In the genomic region with DNA sequence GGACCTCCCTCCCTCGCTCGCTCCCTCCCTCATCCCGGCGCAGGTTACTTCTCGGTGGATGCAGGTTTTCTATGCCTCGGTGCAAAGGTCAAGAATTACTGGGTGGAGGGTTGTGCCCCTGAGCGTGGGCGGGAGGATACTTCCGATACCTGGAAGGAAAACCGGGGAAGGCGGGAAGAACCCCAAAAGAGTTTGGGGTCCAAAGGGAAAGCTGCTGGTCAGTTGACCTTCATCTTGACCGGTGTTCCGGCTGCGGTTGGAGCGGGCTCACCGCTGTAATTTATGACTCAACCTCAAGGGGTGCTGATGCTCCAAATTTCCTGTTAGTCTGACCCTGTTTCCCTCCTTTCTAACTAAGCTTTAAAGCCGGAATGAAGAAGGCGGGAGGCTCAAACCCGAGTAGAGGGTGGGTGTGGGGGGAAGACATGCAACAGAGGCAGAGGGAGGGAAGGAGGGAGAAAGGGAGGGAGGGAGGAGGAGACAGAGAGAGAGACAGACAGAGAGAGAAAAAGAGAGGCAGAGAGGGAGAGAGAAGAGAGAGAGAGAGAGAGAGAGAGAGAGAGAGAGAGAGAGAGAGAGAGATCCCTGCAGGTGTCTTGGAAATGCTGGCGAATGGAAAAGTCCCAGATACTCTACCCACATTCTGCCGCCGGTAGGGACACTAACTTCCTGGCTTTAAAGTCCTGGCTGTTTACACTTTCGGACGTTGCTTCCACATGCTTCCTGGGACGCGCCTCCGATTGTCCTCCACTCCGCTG, we compare ENCODE assay signal across 8 mouse cellular contexts. TPM values are rescaled to one million over a fixed set of nuclear protein-coding genes. Genes with fewer than 3 reads are reported as not detected.
A peak's percentile ranks its signal among the peaks of the same experiment; 100 is the strongest.
DNase-seq lines count a peak whose midpoint lies in the region; ATAC-seq and TF ChIP-seq lines count a peak whose summit lies in the region.

No protein-coding gene starts in this region.

- no peaks in the 10 kb centered on the region for H3K9me3 ChIP-seq in neural tube, embryonic 13.5 days

- no peak overlapping the region for H3K9ac ChIP-seq in neural tube, embryonic 13.5 days

- H3K4me1 ChIP-seq in lung, adult 2 months (ENCODE audit: control insufficient read depth, insufficient read depth, low read length): peaks cover 7% of the 10 kb centered on the region
- H3K4me1 ChIP-seq in neural tube, embryonic 13.5 days (replicated peaks): peaks cover 26% of the 10 kb centered on the region

- peak; percentile 19 to 53 for DNase-seq in spleen, adult 18-20 months
- no peak for DNase-seq in spleen, postnatal 4 days (ENCODE audit: low spot score in 2 of 2)
- peak; percentile 78 for DNase-seq in cerebellum, adult 18-20 months
- DNase-seq in kidney, adult 11 months: peak; percentile 60
- DNase-seq in lung, adult 2 months: peak; percentile 52
- DNase-seq in right cerebral cortex, postnatal 25 days: no peak

- no peak overlapping the region for H3K27ac ChIP-seq in neural tube, embryonic 13.5 days (replicated peaks)

- peak overlapping the region; percentile 54 for H3K4me2 ChIP-seq in neural tube, embryonic 13.5 days

- no peaks in the 10 kb centered on the region for H3K36me3 ChIP-seq in neural tube, embryonic 13.5 days

- no peak for TF ChIP-seq POLR2A in lung, adult 2 months (IDR thresholded peaks at IDR 0.05; ENCODE audit: borderline replicate concordance, extremely low read depth, low read depth, low read length)

- peak overlapping the region; percentile 49 for H3K4me3 ChIP-seq in lung, adult 2 months (replicated peaks; ENCODE audit: extremely low read depth, low read depth, low read length)
- H3K4me3 ChIP-seq in neural tube, embryonic 13.5 days: peak overlapping the region; percentile 26

- 1% methylated on average over 28 of the region's 28 CpGs for WGBS in lung, adult 2 months
- WGBS in neural tube, embryonic 13.5 days: under 1% methylated on average over 28 of the region's 28 CpGs

- TF ChIP-seq CTCF in lung, adult 2 months (IDR thresholded peaks at IDR 0.05; ENCODE audit: insufficient read depth, low read length): peak; percentile 36

- peak; percentile 55 for ATAC-seq in granulocyte monocyte progenitor cell, adult 5-6 weeks (replicated peaks; ENCODE audit: poor library complexity, severe bottlenecking)
- no peak for ATAC-seq in neural tube, embryonic 13.5 days (ENCODE audit: low read depth)

- H3K27me3 ChIP-seq in neural tube, embryonic 13.5 days: peaks cover 91% of the 10 kb centered on the region

RNA-seq across cellular contexts. Expression of a gene that starts 10.3 kb away (rescaled TPM):
- not detected in 2 replicates for total RNA-seq in granulocyte monocyte progenitor cell, adult 5-6 weeks (2014; fragmentation: Nextera tagmentation)
- not detected in 2 replicates for total RNA-seq in granulocyte monocyte progenitor cell, adult 5-6 weeks (2017)
- 0.96 and 1.3 TPM in 2 replicates for polyA plus RNA-seq in lung, adult 2 months (2012; rRNA removed)
- polyA plus RNA-seq in neural tube, embryonic 13.5 days (2015; fragmentation: Nextera tagmentation; extraction: Ambion mirVana): 0.08 and 0.17 TPM in 2 replicates

RNA-seq across cellular contexts. Expression of a gene that starts 17.8 kb away (rescaled TPM):
- 50.2 and 61.6 TPM in 2 replicates for total RNA-seq in granulocyte monocyte progenitor cell, adult 5-6 weeks (2014; fragmentation: Nextera tagmentation)
- total RNA-seq in granulocyte monocyte progenitor cell, adult 5-6 weeks (2017): 69.4 and 82.7 TPM in 2 replicates
- polyA plus RNA-seq in lung, adult 2 months (2012; rRNA removed): 9.0 and 17.4 TPM in 2 replicates
- polyA plus RNA-seq in neural tube, embryonic 13.5 days (2015; fragmentation: Nextera tagmentation; extraction: Ambion mirVana): 49.3 TPM in 2 replicates

Comparison
In these comparisons a context has a peak if more than half of its experiments do, and no peak if none do; other contexts are left out.
1. DNase-seq: peak in spleen, adult 18-20 months (2 of 2), cerebellum, adult 18-20 months (2 of 2), kidney, adult 11 months (single experiment) and lung, adult 2 months (single experiment); none in spleen, postnatal 4 days (0 of 2) and right cerebral cortex, postnatal 25 days (single experiment).